Mouse (Mus musculus) left cerebral cortex, postnatal 14 days (tissue): ENCODE results near the gene Cadm4. TPM values are rescaled to one million over a fixed set of nuclear protein-coding genes. Genes with fewer than 3 reads are reported as not detected.

Experiments
- DNase-seq, 2 experiments: peaks; one replicate each; pipeline ENCODE4 v3.0.0; 2021 to 2022; ENCODE audit warnings: low spot score in 2 of 2, mixed read lengths in 1 of 2
- intact Hi-C: fragments of 180-260 bp; cut with DNase I; formaldehyde crosslinking; loops from one replicate; pipeline ENCODE4 v1.15.1; 2025
- long read RNA-seq, 2 experiments: library from polyadenylated mRNA; stranded (forward); transcript quantifications; one replicate each; pipeline ENCODE4 v2.0.0; 2021
- total RNA-seq, 2 experiments: library from RNA; stranded (reverse); gene quantifications; 2 replicates each; pipeline ENCODE4 v1.2.3; 2021

Cadm4 gene
- 100 to 1,000 TPM; 282 to 289 TPM for total RNA-seq
- long read RNA-seq, experiment 1, transcript Cadm4-201 (9 exons, 2,161 nt): major isoform, 10 of 23 reads
- long read RNA-seq, experiment 1, partial matches to known transcripts: 4 of 23 reads
- long read RNA-seq, experiment 1, other reads (novel, unspliced or antisense): 9 of 23 reads
- long read RNA-seq, experiment 2, transcript Cadm4-201 (9 exons, 2,161 nt): major isoform, 11 of 20 reads
- long read RNA-seq, experiment 2, partial matches to known transcripts: 7 of 20 reads
- long read RNA-seq, experiment 2, other reads (novel, unspliced or antisense): 2 of 20 reads

DNA sequence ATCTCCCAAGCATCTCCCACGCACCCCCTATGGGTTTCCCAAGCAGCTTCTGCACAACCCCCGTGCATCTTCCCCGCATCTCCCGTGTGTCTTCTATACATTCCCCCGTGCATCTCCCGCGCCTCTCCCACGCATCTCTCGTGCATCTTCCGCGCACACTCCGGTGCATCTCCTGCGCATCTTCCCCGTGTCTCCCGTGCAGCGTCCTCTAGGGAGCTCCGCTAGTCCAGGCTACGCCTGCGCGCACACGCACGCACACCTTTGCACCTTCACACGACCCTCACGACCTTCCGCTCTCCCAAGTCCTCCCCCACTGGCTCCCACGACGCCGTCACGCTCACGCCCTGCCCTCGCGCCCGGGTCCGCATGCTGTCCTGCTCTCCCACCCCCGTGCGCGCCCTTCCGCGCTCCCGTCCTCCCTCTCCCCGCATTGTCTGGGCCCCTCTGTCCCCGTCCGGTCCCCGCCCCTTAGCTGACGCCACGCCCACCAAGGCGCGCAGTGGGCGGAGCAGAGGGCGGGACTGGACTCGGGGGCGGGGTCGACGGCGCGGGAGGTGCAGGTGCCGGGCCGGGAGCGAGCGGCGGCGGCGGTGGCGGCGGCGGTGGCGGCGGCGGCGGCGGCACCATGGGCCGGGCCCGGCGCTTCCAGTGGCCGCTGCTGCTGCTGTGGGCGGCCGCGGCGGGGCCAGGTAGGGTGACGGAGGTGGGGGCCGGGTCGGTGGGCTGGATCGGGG lies at the start of gene Cadm4:
Gene Cadm4 (plus strand): TSS at position 550 of the 734 bp plus-strand sequence.
- DNase-seq: peak; percentile 83 to 90
- intact Hi-C loops: no loop called here

DNA sequence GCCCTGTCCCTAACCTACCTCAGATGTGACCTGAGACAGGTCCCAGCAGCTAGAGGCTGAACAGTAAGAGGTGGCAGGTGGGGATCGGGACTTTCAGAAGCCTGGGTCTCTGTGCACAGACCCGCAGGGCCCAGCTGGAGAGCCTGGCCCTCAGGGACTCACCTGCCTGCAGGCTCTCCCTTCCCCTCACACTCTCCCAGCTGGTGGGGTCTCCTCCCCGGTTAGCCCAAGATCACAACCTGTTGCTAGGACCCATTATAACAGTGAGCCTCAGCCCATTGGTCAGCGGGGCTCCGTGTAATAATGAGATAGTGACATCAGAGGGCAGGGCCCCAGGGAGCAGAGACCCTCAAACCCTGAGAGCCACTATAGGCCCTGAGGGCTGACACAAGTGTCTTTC lies 46.5 kb upstream of the Cadm4 start:
- intact Hi-C loops: no loop called here
- no peak for DNase-seq

DNA sequence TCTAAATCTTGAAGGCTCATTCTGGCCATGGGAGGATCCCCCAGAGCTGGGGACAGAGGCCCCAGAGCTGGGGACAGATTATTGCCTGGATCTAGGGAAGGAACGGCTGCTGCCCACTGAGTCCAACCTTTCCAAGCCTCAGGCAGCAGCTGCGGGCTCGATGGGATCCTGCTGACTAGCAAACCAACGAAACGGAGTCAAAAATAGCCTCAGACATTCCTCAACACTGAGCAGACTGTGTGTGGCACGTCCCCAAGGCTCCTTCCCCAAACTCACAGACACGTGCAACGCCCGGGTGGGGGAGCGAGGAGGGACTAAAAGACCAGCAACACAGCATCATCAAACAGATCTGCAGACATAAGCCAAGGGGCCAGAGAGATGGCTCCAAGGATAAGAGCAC lies 43.8 kb upstream of the Cadm4 start:
- intact Hi-C loops: no loop called here
- peak; percentile 76 to 93 for DNase-seq

DNA sequence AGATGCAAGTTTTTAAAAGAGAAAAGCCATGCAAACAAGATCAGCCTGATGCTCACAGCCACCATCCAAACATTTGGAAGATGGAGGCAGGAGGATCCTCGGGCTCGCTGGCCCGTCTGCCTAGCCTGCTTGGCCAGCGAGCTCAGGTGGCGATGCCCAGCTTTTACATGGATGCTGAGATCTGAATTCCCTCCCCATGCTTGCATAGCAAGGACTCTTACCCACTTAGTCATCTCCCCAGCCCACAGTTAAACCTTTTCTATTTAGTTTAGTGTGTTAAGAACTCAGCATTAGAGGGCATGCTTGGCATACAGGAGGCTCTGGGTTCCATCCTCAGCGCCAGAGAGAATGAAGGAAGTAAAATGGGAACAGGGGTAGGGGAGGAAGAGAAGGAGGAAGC lies 42.6 kb upstream of the Cadm4 start:
- no peak for DNase-seq
- intact Hi-C loops: no loop called here

DNA sequence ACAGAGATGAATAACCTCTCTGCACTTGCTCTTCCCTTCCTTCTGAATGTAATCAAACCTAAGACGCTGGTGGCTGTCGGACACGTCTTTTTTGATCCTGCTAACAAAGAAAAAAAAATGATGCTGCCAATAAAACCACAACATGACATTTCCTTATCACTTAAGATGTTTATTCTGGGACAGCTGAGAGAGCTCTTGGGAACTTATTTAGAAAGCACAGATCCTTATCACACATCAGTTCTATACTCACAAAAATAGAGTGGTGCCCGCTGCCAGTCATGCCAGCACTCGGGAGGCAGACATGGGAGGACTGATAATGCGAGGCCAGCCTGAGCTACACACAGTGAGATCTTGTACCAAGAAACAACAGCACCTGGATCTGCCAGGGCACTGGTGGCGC lies 41.9 kb upstream of the Cadm4 start:
- DNase-seq: no peak
- intact Hi-C loops: no loop called here

DNA sequence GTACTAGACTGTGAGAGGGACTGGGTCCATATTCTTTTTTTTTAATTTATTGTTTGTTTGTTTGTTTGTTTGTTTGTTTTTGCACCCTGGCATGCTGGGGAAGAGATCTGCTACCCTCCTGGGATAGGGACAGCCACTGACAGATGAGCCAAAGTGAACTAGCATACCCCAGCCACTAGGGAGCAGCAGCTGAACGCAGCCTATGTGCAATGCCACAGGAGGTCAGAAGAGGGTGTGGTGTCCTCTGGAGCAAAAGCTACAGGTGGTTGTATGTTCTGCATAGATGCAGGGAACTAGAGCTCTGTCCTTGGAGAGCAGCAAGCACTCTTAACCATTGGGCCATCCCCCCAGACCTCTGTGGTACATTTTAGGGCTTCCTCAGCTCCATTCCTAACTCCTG lies 40.0 kb upstream of the Cadm4 start:
- DNase-seq: peak; percentile 56 to 77
- intact Hi-C loops: no loop called here

DNA sequence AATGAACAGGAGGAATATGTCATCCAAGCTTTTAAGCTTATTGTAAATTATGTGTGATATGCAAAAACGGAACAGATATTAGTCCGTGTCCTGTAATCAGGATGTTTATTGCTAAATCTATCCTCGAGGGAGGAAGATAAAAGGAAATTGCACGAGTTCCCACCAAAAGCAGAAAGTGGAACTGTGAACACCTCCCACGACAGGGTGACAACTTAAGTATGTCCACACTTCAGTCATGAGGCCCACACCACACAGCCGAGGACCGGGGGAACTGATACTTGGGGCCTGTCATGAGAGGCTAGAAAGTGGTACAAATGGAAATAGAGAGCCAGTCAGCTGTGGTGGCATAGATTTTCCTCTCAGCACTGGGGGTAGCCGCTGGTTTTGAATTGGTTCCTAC lies 39.5 kb upstream of the Cadm4 start:
- intact Hi-C loops: no loop called here
- DNase-seq: no peak

DNA sequence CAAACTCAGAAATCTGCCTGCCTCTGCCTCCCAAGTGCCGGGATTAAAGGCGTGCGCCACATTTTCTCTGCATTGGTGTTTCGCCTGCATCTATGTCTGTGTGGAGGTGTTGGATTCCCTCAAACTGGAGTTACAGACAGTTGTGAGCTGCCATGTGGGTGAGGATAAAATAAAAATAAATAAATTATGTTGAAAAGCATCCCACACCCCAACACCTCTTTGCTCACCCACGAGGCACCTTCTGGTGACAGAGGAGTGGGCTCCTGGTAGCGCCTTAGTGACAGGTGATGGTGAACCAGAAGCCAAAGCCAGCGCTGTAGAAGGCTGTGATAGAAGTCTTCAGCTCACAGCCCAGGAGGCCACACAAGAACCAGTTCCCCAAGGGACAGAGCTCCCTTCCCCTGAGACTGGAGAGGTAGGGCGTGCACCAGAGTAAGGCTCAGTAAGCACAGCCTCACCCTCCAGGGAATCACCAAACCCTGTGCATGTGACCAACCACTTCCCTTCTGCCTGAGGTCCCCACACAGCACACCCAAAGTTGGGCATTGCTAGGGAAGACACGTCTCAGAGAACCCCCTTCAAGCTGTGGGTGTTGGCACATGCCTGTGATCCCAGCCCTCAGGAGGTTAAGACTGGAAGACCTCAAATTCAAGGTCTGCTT lies 36.4 kb upstream of the Cadm4 start:
- no peak for DNase-seq
- intact Hi-C loops: no loop called here

DNA sequence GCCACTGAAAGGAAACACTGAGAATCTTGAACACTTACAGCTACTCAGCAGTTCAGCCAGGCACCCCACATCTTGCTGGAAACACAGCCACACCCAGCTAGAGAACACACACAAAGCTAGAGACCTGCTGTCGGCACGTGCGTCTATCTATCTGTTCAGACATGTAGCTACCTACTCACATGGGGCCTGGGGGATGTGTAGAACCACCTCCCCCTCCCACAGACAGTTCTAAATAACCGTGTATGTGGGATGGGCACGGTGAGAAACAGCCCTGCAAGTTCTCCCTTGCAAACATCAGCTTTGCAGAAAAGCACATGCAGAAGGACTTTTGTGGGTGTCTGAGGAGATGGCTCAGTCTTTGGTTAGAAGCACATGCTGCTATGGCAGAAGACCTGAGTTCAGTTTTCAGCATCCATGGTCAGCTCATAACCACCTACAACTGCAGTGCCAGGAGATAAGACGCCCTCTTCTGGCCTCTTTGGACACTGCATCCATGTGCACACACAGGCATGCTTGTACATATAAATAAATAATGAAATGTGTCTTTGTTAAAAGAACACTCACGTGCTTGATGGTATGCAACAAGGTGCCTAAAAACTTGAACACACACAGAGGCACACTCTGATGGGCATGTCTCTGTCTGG lies 35.0 kb upstream of the Cadm4 start:
- intact Hi-C loops: no loop called here
- peak; percentile 30 to 66 for DNase-seq

DNA sequence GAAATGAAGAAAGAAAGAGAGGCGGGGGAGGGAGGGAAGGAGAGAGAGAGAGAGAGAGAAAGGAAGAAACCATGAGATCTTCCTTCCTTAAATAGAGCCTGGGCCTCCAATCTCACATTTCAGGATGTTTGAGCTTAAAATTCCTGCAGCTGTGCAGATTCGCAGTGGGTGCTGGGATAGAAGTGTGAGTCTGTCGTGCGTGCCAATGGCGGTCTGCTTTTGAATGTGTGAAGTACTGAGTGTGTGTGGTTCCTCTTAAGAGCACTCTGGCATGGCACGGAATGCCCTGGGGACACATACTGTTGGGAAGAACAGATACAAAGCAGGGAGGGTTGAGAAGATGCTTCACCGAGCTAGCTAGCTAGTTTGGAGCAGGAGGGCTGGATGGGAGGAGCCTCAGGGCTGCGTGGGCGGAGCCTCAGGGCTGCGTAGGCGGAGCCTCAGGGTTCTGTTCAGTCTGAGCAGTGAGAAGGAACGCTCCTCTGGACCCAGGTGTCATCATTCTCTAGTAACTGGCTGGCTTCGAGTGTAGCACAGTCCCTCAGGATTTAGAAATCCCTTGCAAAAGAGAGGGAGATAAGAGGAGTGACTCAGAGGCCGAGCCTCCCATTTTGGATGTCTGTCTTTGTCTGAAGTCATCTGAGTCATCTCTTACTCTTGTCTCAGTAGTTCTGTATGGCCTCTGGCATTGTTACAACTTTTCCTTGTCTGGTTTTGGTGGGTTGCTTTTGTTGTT lies 32.9 kb upstream of the Cadm4 start:
- DNase-seq: no peak
- intact Hi-C loops: no loop called here

DNA sequence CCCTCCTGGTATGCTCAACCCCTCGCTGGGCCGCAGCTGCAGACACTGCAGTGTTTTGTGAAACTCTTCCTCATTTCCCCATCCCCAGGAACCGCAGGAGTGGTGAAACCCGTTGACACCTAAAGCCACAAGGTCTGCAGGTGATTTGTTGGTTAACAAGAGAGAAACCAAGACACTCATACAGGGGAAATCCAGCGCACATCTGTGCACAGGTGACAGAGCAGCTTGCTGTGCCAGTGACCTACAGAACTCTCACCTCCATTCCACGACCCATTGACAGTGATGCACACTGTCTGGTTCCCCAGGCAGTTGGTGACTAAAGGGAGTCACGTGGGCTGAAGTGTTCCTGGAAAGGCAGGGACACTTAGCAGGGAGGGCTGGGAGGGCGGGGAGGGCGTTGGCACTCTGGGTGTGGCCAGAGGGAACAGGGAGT lies 31.2 kb upstream of the Cadm4 start:
- intact Hi-C loops: no loop called here
- no peak for DNase-seq

DNA sequence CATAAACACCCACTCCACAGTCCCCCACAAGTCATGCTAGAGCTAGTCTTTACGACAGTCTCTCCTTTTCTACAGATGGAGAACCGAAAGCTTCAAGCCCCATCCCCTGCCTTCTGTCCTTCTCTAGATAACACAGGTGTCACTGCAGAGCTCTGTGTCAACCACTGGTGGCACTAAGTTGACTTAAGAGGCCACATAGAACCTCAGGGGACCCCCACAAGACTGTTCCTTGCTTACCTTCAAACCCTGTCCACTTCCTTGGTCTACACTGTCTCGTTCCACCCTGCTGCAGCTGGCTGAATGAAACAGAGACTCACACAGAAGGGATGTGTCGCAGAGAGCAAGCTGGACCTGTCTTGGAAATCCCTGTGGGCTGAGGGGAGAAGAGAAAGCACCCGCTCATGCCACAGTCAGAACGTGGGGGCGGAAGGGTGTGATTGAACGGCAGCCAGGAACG lies 29.9 kb upstream of the Cadm4 start, which contains the start of gene Irgc1:
Gene Irgc1 (minus strand): TSS at position 443 of the 457 bp plus-strand sequence.
- DNase-seq: peak in 1 of 2 experiments; percentile 42
- intact Hi-C loops: no loop called here

DNA sequence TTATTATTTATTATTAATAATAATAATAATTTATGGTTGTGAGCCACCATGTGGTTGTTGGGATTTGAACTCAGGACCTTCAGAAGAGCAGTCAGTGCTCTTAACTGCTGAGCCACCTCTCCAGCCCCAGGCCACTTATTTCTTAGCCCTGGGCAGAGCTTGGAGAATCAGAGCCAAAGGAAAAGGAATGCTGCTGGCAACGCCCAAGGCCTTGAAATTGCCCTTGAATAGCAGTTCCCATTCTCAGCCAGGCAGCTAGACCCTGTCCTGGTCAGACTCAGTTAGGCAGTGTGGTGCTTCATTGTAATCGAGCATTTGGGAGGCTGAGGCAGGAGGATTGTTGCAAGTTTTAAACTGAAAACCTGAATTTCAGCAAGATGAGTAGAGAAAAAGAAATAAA lies 27.6 kb upstream of the Cadm4 start:
- no peak for DNase-seq
- intact Hi-C loops: no loop called here

DNA sequence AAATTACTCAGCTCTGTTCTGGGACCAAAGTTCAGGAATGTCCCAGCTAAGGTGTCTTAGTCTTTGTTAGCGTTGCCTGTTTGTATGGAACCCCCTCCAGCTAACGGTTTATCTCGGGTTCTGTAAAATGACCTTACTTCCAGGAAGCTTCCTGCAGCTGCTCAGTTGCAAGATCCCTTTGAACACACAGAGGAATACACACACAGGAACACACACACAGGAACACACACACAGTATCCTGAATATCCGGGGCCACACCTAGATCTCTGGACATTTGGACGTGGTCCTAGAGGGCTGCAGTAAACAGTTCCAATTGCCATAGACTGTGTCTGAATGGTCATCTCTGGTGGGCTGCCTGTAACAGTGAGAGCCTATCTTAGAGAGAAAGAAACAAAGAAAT lies 26.1 kb upstream of the Cadm4 start:
- intact Hi-C loops: no loop called here
- no peak for DNase-seq

DNA sequence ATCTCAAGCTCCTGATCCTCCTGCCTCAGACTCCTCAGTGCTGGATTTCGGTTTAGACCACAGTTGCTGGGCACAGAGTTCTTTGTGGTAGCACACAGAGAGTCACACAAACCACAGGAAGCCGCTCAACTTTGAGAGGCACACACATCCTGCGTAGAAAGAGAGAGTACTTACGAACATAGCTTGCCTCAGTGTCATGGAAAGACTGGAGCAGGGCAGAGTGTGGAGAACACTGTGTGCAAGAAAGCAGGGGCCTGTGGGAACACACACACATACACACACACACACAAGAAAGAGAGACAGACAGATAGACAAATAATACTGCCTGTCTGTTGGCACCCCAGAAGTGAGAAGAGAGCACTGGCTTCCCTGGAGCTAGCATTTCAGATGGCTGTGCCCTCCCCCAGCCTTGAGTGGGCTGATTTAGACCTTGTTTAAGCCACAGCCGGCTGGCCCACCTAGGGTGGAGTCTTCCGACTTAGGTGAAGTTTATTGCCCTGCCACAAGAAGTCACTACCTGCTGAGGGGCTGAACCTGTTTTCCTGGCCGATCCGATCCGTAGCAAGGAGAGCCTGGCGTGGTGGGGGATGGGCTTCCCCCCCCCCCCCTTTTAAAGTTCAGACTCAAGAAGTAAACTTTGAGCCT lies 24.0 kb upstream of the Cadm4 start:
- no peak for DNase-seq
- intact Hi-C loops: no loop called here

DNA sequence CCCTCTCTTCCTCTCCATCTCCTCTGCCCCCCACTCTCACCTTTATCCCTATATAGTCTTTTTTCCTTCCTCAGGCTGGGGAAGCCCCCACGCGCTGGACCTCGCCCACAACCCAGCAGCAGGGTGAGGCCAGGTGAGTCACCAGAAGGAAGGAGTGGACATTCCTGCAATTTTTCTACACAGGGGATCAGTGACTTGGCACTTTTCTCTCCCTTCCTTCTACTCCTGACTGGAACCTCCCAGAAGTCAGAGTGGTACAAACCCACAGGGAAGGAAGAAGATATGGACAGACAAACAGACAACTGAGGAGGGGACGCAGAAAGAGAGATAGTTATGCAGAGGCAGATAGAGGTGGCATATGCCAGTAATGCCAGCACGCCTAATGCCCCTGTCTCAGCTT lies 22.4 kb upstream of the Cadm4 start:
- intact Hi-C loops: no loop called here
- no peak for DNase-seq

DNA sequence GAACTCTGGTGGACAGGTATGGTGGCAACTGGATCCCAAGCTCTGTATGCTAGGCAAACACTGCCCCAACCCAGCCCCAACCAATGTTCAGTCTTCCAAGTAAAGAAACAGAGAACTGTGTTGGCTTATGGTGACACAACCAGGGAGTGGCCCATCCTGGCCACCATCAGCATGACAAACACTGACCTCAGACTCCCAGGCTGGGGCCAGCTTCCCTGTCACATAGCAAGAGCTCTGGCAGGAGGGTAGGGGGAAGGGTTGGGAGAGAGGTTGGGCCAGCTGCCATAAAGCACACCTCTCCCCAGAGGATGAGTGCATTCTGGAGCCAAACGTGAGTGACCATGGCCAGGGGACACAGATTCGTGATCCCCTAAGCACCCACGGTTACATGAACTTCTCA lies 22.0 kb upstream of the Cadm4 start:
- intact Hi-C loops: no loop called here
- DNase-seq: no peak

DNA sequence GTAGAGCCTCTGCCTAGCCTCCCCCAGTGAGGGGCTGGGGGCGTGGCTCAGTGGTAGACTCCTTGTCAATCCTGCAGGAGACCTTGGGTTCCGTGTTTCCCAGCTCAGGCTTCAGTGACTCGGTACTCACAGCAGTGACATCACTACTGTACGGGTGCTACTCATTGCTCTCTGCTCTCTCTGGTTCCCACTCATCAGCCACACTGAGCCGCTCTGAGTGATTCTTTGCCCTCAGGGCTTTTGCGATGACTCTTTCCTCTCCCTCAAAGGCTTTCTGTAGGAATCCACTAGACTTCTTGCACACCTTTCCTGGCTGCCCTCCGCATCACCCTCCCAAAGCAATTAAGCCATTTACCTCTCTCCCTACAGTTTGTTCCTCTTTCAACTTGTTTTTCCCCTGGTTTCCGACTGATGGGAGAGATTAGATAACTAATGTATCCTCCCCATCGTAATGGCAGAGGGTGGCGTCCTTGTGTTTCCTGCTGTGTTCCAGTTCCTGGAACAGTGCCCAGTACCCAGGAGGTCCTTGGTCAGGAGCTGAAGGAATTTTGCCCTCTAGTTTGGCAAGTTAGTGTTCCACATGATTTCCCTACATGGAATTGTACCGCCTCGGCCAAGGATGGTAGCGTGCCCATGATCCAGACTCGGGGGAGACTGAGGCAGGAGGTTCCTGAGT lies 20.3 kb upstream of the Cadm4 start:
- intact Hi-C loops: no loop called here

More for the DNA sequence above, 20.3 kb upstream of the Cadm4 start:
- no peak for DNase-seq
